Mouse (Mus musculus): Measurements from ENCODE around the gene Pde5a. TPM values are rescaled to one million over a fixed set of nuclear protein-coding genes. Genes with fewer than 3 reads are reported as not detected.

The Pde5a gene
- polyA plus RNA-seq, 1 experiment from 2014 or later: 5.5 TPM

GRCm38 (mm10) chr3:122739460-122739859 lies 10.7 kb downstream of the Pde5a start:
- Histone ChIP-seq H3K4me3 (ENCODE audit: low read depth, low read length) (no peak overlapping the region), H3K27ac (ENCODE audit: low read depth, low read length) (no peak overlapping the region), H3K36me3 (ENCODE audit: control insufficient read depth, insufficient read depth, low read length) (no peaks in the 10 kb centered on the region), H3K9me3 (ENCODE audit: control insufficient read depth, low read length) (no peaks in the 10 kb centered on the region), H3K27me3 (ENCODE audit: control insufficient read depth, insufficient read depth, low read length) (no peaks in the 10 kb centered on the region), H3K4me2 (ENCODE audit: low read depth, low read length, severe bottlenecking) (no peak overlapping the region), H3K9ac (ENCODE audit: low read length) (no peak overlapping the region), H3K4me1 (replicated peaks; ENCODE audit: control insufficient read depth, insufficient read depth, low read length) (no peaks in the 10 kb centered on the region)
- WGBS: 98% methylated on average over 15 of the region's 15 CpGs
- no peak for DNase-seq (ENCODE audit: low spot score)
- no peak for ATAC-seq (replicated peaks; ENCODE audit: low FRiP score)

- DNase-seq (ENCODE audit: low spot score) (no peak), ATAC-seq (replicated peaks; ENCODE audit: low FRiP score) (no peak)
- Histone ChIP-seq H3K4me1 (replicated peaks; ENCODE audit: control insufficient read depth, insufficient read depth, low read length) (no peaks in the 10 kb centered on the region), H3K9ac (ENCODE audit: low read length) (no peak overlapping the region), H3K4me3 (ENCODE audit: low read depth, low read length) (no peak overlapping the region), H3K36me3 (ENCODE audit: control insufficient read depth, insufficient read depth, low read length) (no peaks in the 10 kb centered on the region; the same call in 1 of the 2 replicates), H3K4me2 (ENCODE audit: low read depth, low read length, severe bottlenecking) (no peak overlapping the region), H3K27me3 (ENCODE audit: control insufficient read depth, insufficient read depth, low read length) (no peaks in the 10 kb centered on the region), H3K27ac (ENCODE audit: low read depth, low read length) (no peak overlapping the region), H3K9me3 (ENCODE audit: control insufficient read depth, low read length) (no peaks in the 10 kb centered on the region; the same call in 1 of the 2 replicates)
- WGBS: 87% methylated on average over 3 of the region's 3 CpGs
Measured at GRCm38 (mm10) chr3:122744265-122744664, 15.5 kb downstream of the Pde5a start.

GRCm38 (mm10) chr3:122747921-122748700 lies 19.4 kb downstream of the Pde5a start:
- no peaks in the 10 kb centered on the region for H3K27me3 ChIP-seq (ENCODE audit: control insufficient read depth, insufficient read depth, low read length)
- H3K36me3 ChIP-seq (ENCODE audit: control insufficient read depth, insufficient read depth, low read length): no peaks in the 10 kb centered on the region; the same call in 1 of the 2 replicates
- H3K4me2 ChIP-seq (ENCODE audit: low read depth, low read length, severe bottlenecking): no peak overlapping the region
- ATAC-seq (replicated peaks; ENCODE audit: low FRiP score): no peak
- 85% methylated on average over 9 of the region's 9 CpGs for WGBS
- H3K4me1 ChIP-seq (replicated peaks; ENCODE audit: control insufficient read depth, insufficient read depth, low read length): no peaks in the 10 kb centered on the region
- no peak for DNase-seq (ENCODE audit: low spot score)
- no peak overlapping the region for H3K27ac ChIP-seq (ENCODE audit: low read depth, low read length)
- H3K9ac ChIP-seq (ENCODE audit: low read length): no peak overlapping the region
- H3K9me3 ChIP-seq (ENCODE audit: control insufficient read depth, low read length): no peaks in the 10 kb centered on the region; the same call in 1 of the 2 replicates
- no peak overlapping the region for H3K4me3 ChIP-seq (ENCODE audit: low read depth, low read length)

DNA sequence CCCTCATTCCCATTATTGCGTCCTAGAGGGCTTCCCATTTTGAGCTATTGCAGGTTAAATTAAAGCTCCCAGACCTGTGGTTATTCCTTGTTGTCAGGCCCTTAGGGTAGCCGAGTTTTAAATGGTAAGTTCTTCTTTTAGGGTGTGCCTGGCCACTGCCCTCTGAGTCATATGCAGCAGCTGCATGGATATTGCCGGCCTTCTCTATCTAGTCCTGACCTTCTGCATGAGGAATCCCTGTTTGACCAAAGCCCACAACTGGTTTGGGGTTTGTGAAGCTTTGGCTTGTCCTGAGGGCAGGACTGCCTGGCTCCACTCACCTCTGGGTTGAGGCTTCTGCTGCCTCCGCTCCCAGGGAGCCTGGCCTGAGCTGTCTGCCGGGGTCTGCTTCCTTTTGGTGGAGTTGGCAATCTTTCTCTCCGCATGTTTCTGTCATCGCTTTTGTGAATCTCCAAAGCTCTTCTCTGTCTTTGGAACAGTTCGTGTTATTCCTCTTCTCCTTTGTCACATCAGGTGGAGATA lies 34.6 kb downstream of the Pde5a start:
- DNase-seq (ENCODE audit: low spot score) (no peak), ATAC-seq (replicated peaks; ENCODE audit: low FRiP score) (no peak)
- Histone ChIP-seq H3K27ac (ENCODE audit: low read depth, low read length) (no peak overlapping the region), H3K9me3 (ENCODE audit: control insufficient read depth, low read length) (no peaks in the 10 kb centered on the region), H3K9ac (ENCODE audit: low read length) (no peak overlapping the region), H3K4me2 (ENCODE audit: low read depth, low read length, severe bottlenecking) (no peak overlapping the region), H3K27me3 (ENCODE audit: control insufficient read depth, insufficient read depth, low read length) (no peaks in the 10 kb centered on the region), H3K36me3 (ENCODE audit: control insufficient read depth, insufficient read depth, low read length) (no peaks in the 10 kb centered on the region), H3K4me3 (ENCODE audit: low read depth, low read length) (no peak overlapping the region), H3K4me1 (replicated peaks; ENCODE audit: control insufficient read depth, insufficient read depth, low read length) (no peaks in the 10 kb centered on the region)
- WGBS: 90% methylated on average over 8 of the region's 8 CpGs

GRCm38 (mm10) chr3:122763768-122764167 lies 35.0 kb downstream of the Pde5a start:
- ATAC-seq (replicated peaks; ENCODE audit: low FRiP score): no peak
- no peaks in the 10 kb centered on the region for H3K9me3 ChIP-seq (ENCODE audit: control insufficient read depth, low read length)
- H3K9ac ChIP-seq (ENCODE audit: low read length): no peak overlapping the region
- H3K4me3 ChIP-seq (ENCODE audit: low read depth, low read length): no peak overlapping the region
- H3K27ac ChIP-seq (ENCODE audit: low read depth, low read length): no peak overlapping the region
- H3K27me3 ChIP-seq (ENCODE audit: control insufficient read depth, insufficient read depth, low read length): no peaks in the 10 kb centered on the region
- no peaks in the 10 kb centered on the region for H3K4me1 ChIP-seq (replicated peaks; ENCODE audit: control insufficient read depth, insufficient read depth, low read length)
- DNase-seq (ENCODE audit: low spot score): no peak
- WGBS: 75% methylated on average over 14 of the region's 14 CpGs
- H3K36me3 ChIP-seq (ENCODE audit: control insufficient read depth, insufficient read depth, low read length): no peaks in the 10 kb centered on the region
- no peak overlapping the region for H3K4me2 ChIP-seq (ENCODE audit: low read depth, low read length, severe bottlenecking)

- no peak overlapping the region for H3K4me3 ChIP-seq (ENCODE audit: low read depth, low read length)
- H3K27ac ChIP-seq (ENCODE audit: low read depth, low read length): no peak overlapping the region
- DNase-seq (ENCODE audit: low spot score) (no peak), ATAC-seq (replicated peaks; ENCODE audit: low FRiP score) (no peak)
- H3K9me3 ChIP-seq (ENCODE audit: control insufficient read depth, low read length): no peaks in the 10 kb centered on the region
- H3K27me3 ChIP-seq (ENCODE audit: control insufficient read depth, insufficient read depth, low read length): no peaks in the 10 kb centered on the region
- H3K36me3 ChIP-seq (ENCODE audit: control insufficient read depth, insufficient read depth, low read length): no peaks in the 10 kb centered on the region
- no peaks in the 10 kb centered on the region for H3K4me1 ChIP-seq (replicated peaks; ENCODE audit: control insufficient read depth, insufficient read depth, low read length)
- H3K4me2 ChIP-seq (ENCODE audit: low read depth, low read length, severe bottlenecking): no peak overlapping the region
- 69% methylated on average over 4 of the region's 4 CpGs for WGBS
- H3K9ac ChIP-seq (ENCODE audit: low read length): no peak overlapping the region
Measured at GRCm38 (mm10) chr3:122766930-122767329, 38.2 kb downstream of the Pde5a start.

DNA sequence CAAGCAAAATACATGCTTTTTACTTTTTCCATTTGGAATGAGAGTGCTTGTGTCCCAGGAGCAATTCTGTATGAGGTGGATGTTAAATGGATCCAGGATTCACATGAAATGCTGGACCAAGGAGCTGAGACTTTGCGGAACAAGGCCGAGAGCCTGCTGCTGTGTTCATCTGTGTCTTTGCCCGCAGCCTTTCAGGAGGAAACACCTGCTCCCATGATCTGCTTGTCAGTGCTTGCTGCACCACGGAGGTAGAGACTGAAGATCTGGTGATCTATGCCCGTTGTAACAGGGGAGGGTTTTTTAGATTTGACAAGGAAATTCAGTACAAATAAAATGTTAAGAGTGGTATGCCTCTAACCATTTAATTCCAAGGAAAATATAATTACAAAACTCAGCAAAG lies 39.1 kb downstream of the Pde5a start:
- no peaks in the 10 kb centered on the region for H3K9me3 ChIP-seq (ENCODE audit: control insufficient read depth, low read length)
- no peaks in the 10 kb centered on the region for H3K4me1 ChIP-seq (replicated peaks; ENCODE audit: control insufficient read depth, insufficient read depth, low read length)
- no peak overlapping the region for H3K4me3 ChIP-seq (ENCODE audit: low read depth, low read length)
- H3K4me2 ChIP-seq (ENCODE audit: low read depth, low read length, severe bottlenecking): no peak overlapping the region
- ATAC-seq (replicated peaks; ENCODE audit: low FRiP score) (no peak), DNase-seq (ENCODE audit: low spot score) (no peak)
- H3K9ac ChIP-seq (ENCODE audit: low read length): no peak overlapping the region
- H3K27ac ChIP-seq (ENCODE audit: low read depth, low read length): no peak overlapping the region
- no peaks in the 10 kb centered on the region for H3K36me3 ChIP-seq (ENCODE audit: control insufficient read depth, insufficient read depth, low read length)
- WGBS: 70% methylated on average over 5 of the region's 5 CpGs
- no peaks in the 10 kb centered on the region for H3K27me3 ChIP-seq (ENCODE audit: control insufficient read depth, insufficient read depth, low read length)

DNA sequence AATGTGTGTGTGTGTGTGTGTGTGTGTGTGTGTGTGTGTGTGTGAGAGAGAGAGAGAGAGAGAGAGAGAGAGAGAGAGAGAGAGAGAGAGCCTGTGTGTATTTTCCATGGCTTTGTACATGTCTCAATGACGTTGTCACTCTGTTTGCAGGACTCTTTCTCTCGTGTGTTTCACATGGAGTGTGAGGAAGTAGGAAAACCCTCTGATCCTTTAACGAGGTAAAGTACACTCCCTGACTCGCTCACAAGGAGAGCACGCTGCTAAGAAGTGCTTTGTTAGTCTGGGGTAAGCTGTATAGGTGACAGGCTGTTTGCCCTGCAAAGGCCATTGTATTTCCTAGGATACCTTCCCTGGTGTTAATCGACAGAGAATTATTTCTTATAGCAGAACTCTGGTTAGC lies 52.7 kb downstream of the Pde5a start:
- 48% methylated on average over 6 of the region's 6 CpGs for WGBS
- no peak overlapping the region for H3K4me2 ChIP-seq (ENCODE audit: low read depth, low read length, severe bottlenecking)
- H3K27me3 ChIP-seq (ENCODE audit: control insufficient read depth, insufficient read depth, low read length): no peaks in the 10 kb centered on the region
- no peaks in the 10 kb centered on the region for H3K4me1 ChIP-seq (replicated peaks; ENCODE audit: control insufficient read depth, insufficient read depth, low read length)
- no peak overlapping the region for H3K4me3 ChIP-seq (ENCODE audit: low read depth, low read length)
- H3K9ac ChIP-seq (ENCODE audit: low read length): no peak overlapping the region
- H3K36me3 ChIP-seq (ENCODE audit: control insufficient read depth, insufficient read depth, low read length): no peaks in the 10 kb centered on the region
- no peak for ATAC-seq (replicated peaks; ENCODE audit: low FRiP score)
- DNase-seq (ENCODE audit: low spot score): no peak
- H3K27ac ChIP-seq (ENCODE audit: low read depth, low read length): no peak overlapping the region
- no peaks in the 10 kb centered on the region for H3K9me3 ChIP-seq (ENCODE audit: control insufficient read depth, low read length)

- no peak overlapping the region for H3K9ac ChIP-seq (ENCODE audit: low read length)
- H3K4me2 ChIP-seq (ENCODE audit: low read depth, low read length, severe bottlenecking): no peak overlapping the region
- ATAC-seq (replicated peaks; ENCODE audit: low FRiP score): no peak
- no peaks in the 10 kb centered on the region for H3K9me3 ChIP-seq (ENCODE audit: control insufficient read depth, low read length)
- H3K4me3 ChIP-seq (ENCODE audit: low read depth, low read length): no peak overlapping the region
- H3K27ac ChIP-seq (ENCODE audit: low read depth, low read length): no peak overlapping the region
- no peak for DNase-seq (ENCODE audit: low spot score)
- no peaks in the 10 kb centered on the region for H3K4me1 ChIP-seq (replicated peaks; ENCODE audit: control insufficient read depth, insufficient read depth, low read length)
- H3K36me3 ChIP-seq (ENCODE audit: control insufficient read depth, insufficient read depth, low read length): no peaks in the 10 kb centered on the region
- 67% methylated on average over 1 of the region's 1 CpGs for WGBS
- no peaks in the 10 kb centered on the region for H3K27me3 ChIP-seq (ENCODE audit: control insufficient read depth, insufficient read depth, low read length)
Measured at GRCm38 (mm10) chr3:122784245-122784644, 55.5 kb downstream of the Pde5a start.
